Mouse (Mus musculus): Measurements from ENCODE around the gene Tbcb. TPM values are rescaled to one million over a fixed set of nuclear protein-coding genes. Genes with fewer than 3 reads are reported as not detected.

Tbcb gene
- 100 to 1,000 TPM; 109 to 132 TPM for polyA plus RNA-seq (2017; shearing (Covaris generic))

GRCm38 (mm10) chr7:30231669-30232454 lies at the start of gene Tbcb, which contains the start of gene Polr2i:
Tbcb (minus strand) TSS chr7:30232272.
Polr2i (plus strand) TSS chr7:30231948.

GRCm38 (mm10) chr7:30279951-30280669 lies 48.0 kb upstream of the Tbcb start, which contains the start of the genes Thap8 and Wdr62:
Thap8 (plus strand) TSS chr7:30280094.
Wdr62 (minus strand) TSS chr7:30280419.

DNA sequence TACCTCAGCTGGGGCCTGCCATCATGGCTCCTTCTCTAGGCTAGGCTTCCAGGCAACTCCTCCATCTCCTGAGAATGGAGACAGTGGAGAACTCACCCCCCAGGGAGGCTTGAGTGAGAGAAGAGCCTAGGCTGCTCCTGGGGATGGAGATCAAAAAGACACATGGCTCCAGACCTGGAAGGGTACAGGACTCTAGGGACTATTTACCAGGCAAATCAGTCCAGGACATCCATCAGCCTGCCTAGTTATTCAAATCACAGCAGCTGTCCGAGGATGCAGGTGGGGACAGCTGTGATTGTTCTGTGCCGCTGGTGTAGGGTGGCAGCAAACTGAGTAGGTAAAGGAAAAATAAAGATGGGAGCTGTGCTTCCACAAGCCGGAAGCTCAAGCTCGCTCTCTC lies 3.6 kb upstream of the Tbcb start, which contains the start of gene Ovol3:
Gene Ovol3, minus strand, starts transcription at position 101 of the 400 bp plus-strand sequence.

GRCm38 (mm10) chr7:30198481-30198971 lies 33.5 kb downstream of the Tbcb start, which contains the start of gene Capns1:
Capns1 (minus strand) TSS chr7:30198811.

GRCm38 (mm10) chr7:30183879-30184289 lies 48.2 kb downstream of the Tbcb start, which contains the start of gene Cox7a1:
Cox7a1 (plus strand) TSS chr7:30184144.

Other genes starting within 250 kb of the Tbcb start
- 1 to 10 TPM; 6.8 to 9.1 TPM for gene Zfp568, start 248.3 kb downstream of the Tbcb start, polyA plus RNA-seq (2017; shearing (Covaris generic))
- 1 to 10 TPM; 1.6 to 5.0 TPM for gene Zfp14, start 180.9 kb downstream of the Tbcb start, polyA plus RNA-seq (2017; shearing (Covaris generic))
- 1 to 10 TPM; 4.3 to 8.9 TPM for gene Zfp82, start 159.4 kb downstream of the Tbcb start, polyA plus RNA-seq (2017; shearing (Covaris generic))
- 1 to 10 TPM in 1 of 2 experiments, not detected in 1; 4.2 TPM for gene Gm26920, start 141.9 kb downstream of the Tbcb start, polyA plus RNA-seq (2017; shearing (Covaris generic))
- 10 to 100 TPM in 1 of 2 experiments, 1 to 10 TPM in 1; 7.9 to 11.2 TPM for gene Zfp566, start 141.7 kb downstream of the Tbcb start, polyA plus RNA-seq (2017; shearing (Covaris generic))
- 10 to 100 TPM; 62.3 to 66.4 TPM for gene Zfp260, start 137.5 kb downstream of the Tbcb start, polyA plus RNA-seq (2017; shearing (Covaris generic))
- gene Zfp382, start 110.3 kb downstream of the Tbcb start, polyA plus RNA-seq (2017; shearing (Covaris generic)), result 1 to 10 TPM; 5.0 to 7.0 TPM
- 10 to 100 TPM; 21.8 to 37.9 TPM for gene Zfp146, start 62.5 kb downstream of the Tbcb start, polyA plus RNA-seq (2017; shearing (Covaris generic))
- under 1 TPM; 0.64 to 0.74 TPM for gene Cox7a1, start 48.1 kb downstream of the Tbcb start, polyA plus RNA-seq (2017; shearing (Covaris generic))
- gene Capns1, start 33.5 kb downstream of the Tbcb start, polyA plus RNA-seq (2017; shearing (Covaris generic)), result 10 to 100 TPM; 96.1 to 96.6 TPM
- 10 to 100 TPM; 47.8 to 64.2 TPM for gene Polr2i, start 324 bp downstream of the Tbcb start, polyA plus RNA-seq (2017; shearing (Covaris generic))
- not detected for gene Ovol3, start 3.5 kb upstream of the Tbcb start, polyA plus RNA-seq (2017; shearing (Covaris generic))
- gene Thap8, start 47.8 kb upstream of the Tbcb start, polyA plus RNA-seq (2017; shearing (Covaris generic)), result under 1 TPM; 0.12 to 0.41 TPM
- 1 to 10 TPM; 4.8 to 6.9 TPM for gene Wdr62, start 48.1 kb upstream of the Tbcb start, polyA plus RNA-seq (2017; shearing (Covaris generic))
- gene Clip3, start 59.5 kb upstream of the Tbcb start, polyA plus RNA-seq (2017; shearing (Covaris generic)), result 1 to 10 TPM; 1.6 to 3.1 TPM
- gene Alkbh6, start 76.4 kb upstream of the Tbcb start, polyA plus RNA-seq (2017; shearing (Covaris generic)), result 100 to 1,000 TPM in 1 of 2 experiments, 10 to 100 TPM in 1; 92.7 to 159 TPM
- 10 to 100 TPM in 1 of 2 experiments, 1 to 10 TPM in 1; 3.8 to 22.5 TPM for gene Syne4, start 82.5 kb upstream of the Tbcb start, polyA plus RNA-seq (2017; shearing (Covaris generic))
- not detected for gene E130208F15Rik, start 89.5 kb upstream of the Tbcb start, polyA plus RNA-seq (2017; shearing (Covaris generic))
- gene Sdhaf1, start 91.6 kb upstream of the Tbcb start, polyA plus RNA-seq (2017; shearing (Covaris generic)), result 10 to 100 TPM; 32.0 to 75.5 TPM
- gene Lrfn3, start 130.5 kb upstream of the Tbcb start, polyA plus RNA-seq (2017; shearing (Covaris generic)), result not detected
- gene Tyrobp, start 181.5 kb upstream of the Tbcb start, polyA plus RNA-seq (2017; shearing (Covaris generic)), result 10 to 100 TPM in 1 of 2 experiments, 1 to 10 TPM in 1; 7.1 to 32.2 TPM
- 100 to 1,000 TPM; 470 to 543 TPM for gene Hcst, start 187.6 kb upstream of the Tbcb start, polyA plus RNA-seq (2017; shearing (Covaris generic))
- gene Nfkbid, start 189.5 kb upstream of the Tbcb start, polyA plus RNA-seq (2017; shearing (Covaris generic)), result 10 to 100 TPM; 78.6 to 95.9 TPM
- 10 to 100 TPM; 10.8 to 23.2 TPM for gene Aplp1, start 213.3 kb upstream of the Tbcb start, polyA plus RNA-seq (2017; shearing (Covaris generic))
- not detected for gene Kirrel2, start 225.4 kb upstream of the Tbcb start, polyA plus RNA-seq (2017; shearing (Covaris generic))
- not detected for gene Nphs1, start 226.0 kb upstream of the Tbcb start, polyA plus RNA-seq (2017; shearing (Covaris generic))

Measured in activated CD4-positive, CD25-positive, alpha-beta regulatory T cell (primary cell).